Mouse (Mus musculus) forebrain, embryonic 16.5 days (tissue): ENCODE measurements around the gene Frmd4b. TPM values are rescaled to one million over a fixed set of nuclear protein-coding genes. Genes with fewer than 3 reads are reported as not detected.

ENCODE experiments used
- ATAC-seq: fragments of 200-750 bp; cut with Nextera tagmentation; 2 replicates; pipeline ENCODE4 v1.8.0; 2017; ENCODE audit warnings: mild to moderate bottlenecking, moderate library complexity
- H3K27ac ChIP-seq: fragments of 300-500 bp; sonication (generic); 2 replicates; pipeline ENCODE4 v1.5.1; 2014; ENCODE audit warnings: low read length, control low read depth
- H3K27me3 ChIP-seq: fragments of 300-500 bp; sonication (generic); replicated peaks from 2 replicates; pipeline ENCODE4 v1.6.1; 2014; ENCODE audit warnings: low read length; ENCODE audit not compliant: control insufficient read depth, insufficient read depth
- H3K36me3 ChIP-seq: fragments of 300-500 bp; sonication (generic); 2 replicates; pipeline ENCODE4 v1.6.1; 2014; ENCODE audit not compliant: control insufficient read depth, insufficient read depth
- H3K4me1 ChIP-seq: fragments of 300-500 bp; sonication (generic); replicated peaks from 2 replicates; pipeline ENCODE4 v1.6.1; 2014; ENCODE audit warnings: low read length; ENCODE audit not compliant: control insufficient read depth, insufficient read depth
- H3K4me2 ChIP-seq: fragments of 300-500 bp; sonication (generic); 2 replicates; pipeline ENCODE4 v1.6.1; 2014; ENCODE audit warnings: mild to moderate bottlenecking, low read length, control low read depth
- H3K4me3 ChIP-seq: fragments of 300-500 bp; sonication (generic); replicated peaks from 2 replicates; pipeline ENCODE4 v1.5.1; 2014; ENCODE audit warnings: mild to moderate bottlenecking, low read length, control low read depth
- H3K9ac ChIP-seq: fragments of 300-500 bp; sonication (generic); replicated peaks from 2 replicates; pipeline ENCODE4 v1.6.1; 2014; ENCODE audit warnings: low read depth, low read length, control low read depth
- H3K9me3 ChIP-seq: fragments of 300-500 bp; sonication (generic); 2 replicates; pipeline ENCODE4 v1.6.1; 2016; ENCODE audit warnings: low read length; ENCODE audit not compliant: control insufficient read depth
- WGBS: fragments of 180-500 bp; shearing (Covaris S2); extraction: QIAGEN DNeasy Blood & Tissue Kit; methylation state at CpG from one replicate; pipeline ENCODE4 v1.1.7; 2014; 5-methylcytosine and 5-hydroxymethylcytosine counted together
- polyA plus RNA-seq: library from polyadenylated mRNA; unstranded; fragments of >200 nt; fragmentation: Nextera tagmentation; extraction: Ambion mirVana; gene quantifications from 2 replicates; pipeline ENCODE4 v1.2.1, GENCODE M21; 2015

Frmd4b gene
- polyA plus RNA-seq, 1 experiment from 2014 or later: 50.0 TPM

- no peak for ATAC-seq
- no peaks in the 10 kb centered on the region for H3K27me3 ChIP-seq
- H3K36me3 ChIP-seq: no peaks in the 10 kb centered on the region
- no peak overlapping the region for H3K4me2 ChIP-seq
- no peaks in the 10 kb centered on the region for H3K9me3 ChIP-seq
- no peak overlapping the region for H3K4me3 ChIP-seq
- 80% methylated on average over 7 of the region's 7 CpGs for WGBS
- no peak overlapping the region for H3K27ac ChIP-seq
- peaks cover 29% of the 10 kb centered on the region for H3K4me1 ChIP-seq
- H3K9ac ChIP-seq: no peak overlapping the region
Observed at GRCm38 (mm10) chr6:97576096-97576495, 41.2 kb downstream of the Frmd4b start.

- ATAC-seq: no peak
- WGBS: 90% methylated on average over 5 of the region's 5 CpGs
- H3K27ac ChIP-seq: no peak overlapping the region
Observed at GRCm38 (mm10) chr6:97574973-97575372, 42.4 kb downstream of the Frmd4b start.

GRCm38 (mm10) chr6:97572226-97572625 is 45.1 kb downstream of the Frmd4b start:
- Histone ChIP-seq H3K4me1 (peaks cover 9% of the 10 kb centered on the region; the same call in 1 of the 2 replicates), H3K4me3 (no peak overlapping the region), H3K9ac (no peak overlapping the region), H3K27ac (no peak overlapping the region), H3K36me3 (no peaks in the 10 kb centered on the region), H3K27me3 (no peaks in the 10 kb centered on the region), H3K9me3 (no peaks in the 10 kb centered on the region), H3K4me2 (no peak overlapping the region)
- 68% methylated on average over 5 of the region's 5 CpGs for WGBS
- no peak for ATAC-seq

More at GRCm38 (mm10) chr6:97574973-97575372, 42.4 kb downstream of the Frmd4b start:
- no peak overlapping the region for H3K4me3 ChIP-seq
- H3K9me3 ChIP-seq: no peaks in the 10 kb centered on the region
- peaks cover 29% of the 10 kb centered on the region for H3K4me1 ChIP-seq
- no peak overlapping the region for H3K9ac ChIP-seq
- no peak overlapping the region for H3K4me2 ChIP-seq
- H3K36me3 ChIP-seq: no peaks in the 10 kb centered on the region
- no peaks in the 10 kb centered on the region for H3K27me3 ChIP-seq

- Histone ChIP-seq H3K4me1 (peaks cover 6% of the 10 kb centered on the region; the same call in 1 of the 2 replicates), H3K27me3 (no peaks in the 10 kb centered on the region), H3K27ac (no peak overlapping the region), H3K36me3 (no peaks in the 10 kb centered on the region), H3K4me3 (no peak overlapping the region), H3K4me2 (no peak overlapping the region), H3K9ac (no peak overlapping the region), H3K9me3 (no peaks in the 10 kb centered on the region)
- ATAC-seq: no peak
- 72% methylated on average over 6 of the region's 6 CpGs for WGBS
Observed at GRCm38 (mm10) chr6:97568538-97568937, 48.8 kb downstream of the Frmd4b start.

- no peak overlapping the region for H3K27ac ChIP-seq
- H3K27me3 ChIP-seq: no peaks in the 10 kb centered on the region
- ATAC-seq: no peak
- 66% methylated on average over 4 of the region's 4 CpGs for WGBS
- peaks cover 6% of the 10 kb centered on the region; the same call in 1 of the 2 replicates for H3K4me1 ChIP-seq
- H3K9me3 ChIP-seq: no peaks in the 10 kb centered on the region
- H3K9ac ChIP-seq: no peak overlapping the region
- H3K36me3 ChIP-seq: no peaks in the 10 kb centered on the region
- no peak overlapping the region for H3K4me3 ChIP-seq
- H3K4me2 ChIP-seq: no peak overlapping the region
Observed at GRCm38 (mm10) chr6:97566746-97567145, 50.6 kb downstream of the Frmd4b start.

DNA sequence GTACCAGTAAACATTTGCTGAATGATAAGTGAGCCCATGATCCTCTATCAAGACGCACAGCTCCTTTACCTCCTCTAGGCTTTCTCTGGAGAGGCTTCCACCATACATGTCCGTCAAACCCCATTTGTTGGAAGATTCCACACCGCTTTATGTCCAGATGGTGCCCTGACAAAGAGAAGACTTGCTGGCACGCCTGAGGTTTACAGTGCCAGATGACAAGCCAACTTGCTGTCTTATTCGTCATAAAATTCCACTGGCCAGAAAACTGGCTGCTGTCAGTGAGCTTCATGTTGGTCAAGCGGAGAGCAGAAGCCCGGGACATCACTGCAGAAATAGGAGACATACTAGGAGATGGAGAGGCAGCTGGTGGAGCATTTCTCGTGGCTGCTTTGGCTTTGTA is 60.2 kb downstream of the Frmd4b start:
- H3K4me1 ChIP-seq: peaks cover 41% of the 10 kb centered on the region
- no peak overlapping the region for H3K4me2 ChIP-seq
- H3K27me3 ChIP-seq: no peaks in the 10 kb centered on the region
- ATAC-seq: peak; percentile 55
- no peaks in the 10 kb centered on the region for H3K9me3 ChIP-seq
- H3K4me3 ChIP-seq: no peak overlapping the region
- H3K36me3 ChIP-seq: no peaks in the 10 kb centered on the region
- 52% methylated on average over 8 of the region's 8 CpGs for WGBS
- H3K27ac ChIP-seq: peak overlapping the region; percentile 61
- H3K9ac ChIP-seq: no peak overlapping the region

GRCm38 (mm10) chr6:97555637-97556036 is 61.7 kb downstream of the Frmd4b start:
- WGBS: 60% methylated on average over 7 of the region's 7 CpGs
- peaks cover 49% of the 10 kb centered on the region for H3K4me1 ChIP-seq
- no peak overlapping the region for H3K9ac ChIP-seq
- H3K4me2 ChIP-seq: no peak overlapping the region
- H3K27ac ChIP-seq: peak overlapping the region; percentile 53
- ATAC-seq: 0 out of 2 replicates have a peak, but pooled peaks have one; percentile 39
- H3K36me3 ChIP-seq: no peaks in the 10 kb centered on the region
- H3K27me3 ChIP-seq: no peaks in the 10 kb centered on the region
- no peak overlapping the region for H3K4me3 ChIP-seq
- no peaks in the 10 kb centered on the region for H3K9me3 ChIP-seq

- Histone ChIP-seq H3K27me3 (no peaks in the 10 kb centered on the region), H3K9ac (no peak overlapping the region), H3K4me3 (no peak overlapping the region), H3K4me1 (peaks cover 54% of the 10 kb centered on the region), H3K9me3 (no peaks in the 10 kb centered on the region), H3K27ac (peak overlapping the region; percentile 65), H3K36me3 (no peaks in the 10 kb centered on the region), H3K4me2 (no peak overlapping the region)
- ATAC-seq: no peak
- WGBS: 27% methylated on average over 4 of the region's 4 CpGs
Observed at GRCm38 (mm10) chr6:97553431-97553830, 63.9 kb downstream of the Frmd4b start.

DNA sequence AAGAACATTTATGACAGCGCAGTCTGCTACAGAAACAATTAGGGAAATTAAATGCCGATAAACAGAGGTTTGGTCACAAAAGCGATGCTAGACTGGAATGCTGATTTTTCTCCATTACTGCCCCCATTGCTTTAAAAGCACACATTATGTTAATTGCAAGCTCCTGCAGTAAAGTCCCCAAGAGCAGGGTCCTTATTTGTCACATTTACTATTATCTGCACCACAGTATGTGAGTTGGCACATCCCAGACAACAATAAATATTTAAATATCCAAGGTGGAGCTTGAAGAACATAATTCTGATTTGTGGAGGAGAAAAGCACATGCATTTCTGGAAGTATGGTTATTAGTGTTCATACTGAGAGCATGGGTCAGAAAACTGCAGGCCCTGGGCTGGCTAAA is 64.8 kb downstream of the Frmd4b start:
- Histone ChIP-seq H3K4me3 (no peak overlapping the region), H3K4me2 (no peak overlapping the region), H3K27ac (peak overlapping the region; percentile 65), H3K36me3 (no peaks in the 10 kb centered on the region), H3K9ac (no peak overlapping the region), H3K27me3 (no peaks in the 10 kb centered on the region), H3K9me3 (no peaks in the 10 kb centered on the region), H3K4me1 (peaks cover 53% of the 10 kb centered on the region)
- peak; percentile 21; the same call in 1 of the 2 replicates for ATAC-seq
- 24% methylated on average over 3 of the region's 3 CpGs for WGBS

DNA sequence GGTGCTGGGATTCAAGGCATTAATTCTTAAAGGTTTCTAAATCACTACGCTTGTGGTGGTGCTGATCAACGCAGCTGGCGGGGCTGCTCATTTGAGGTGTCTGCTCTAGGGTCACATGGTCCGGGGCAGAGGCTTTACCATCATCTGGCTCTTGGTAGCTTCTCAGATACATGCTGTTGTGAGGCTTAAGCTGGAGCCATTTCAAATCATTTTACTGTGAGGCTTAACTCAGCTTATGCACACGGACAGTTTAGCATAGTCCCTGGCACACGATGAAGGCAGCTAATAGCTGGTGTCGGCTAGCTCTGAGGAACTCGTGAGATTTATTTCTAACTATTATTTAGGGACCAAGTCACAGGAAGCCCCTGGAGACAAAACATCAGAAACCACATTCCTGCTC is 65.5 kb downstream of the Frmd4b start:
- 0 out of 2 replicates have a peak overlapping the region, but pooled peaks have one; percentile 8 for H3K9ac ChIP-seq
- peaks cover 46% of the 10 kb centered on the region for H3K4me1 ChIP-seq
- no peak overlapping the region for H3K4me3 ChIP-seq
- 34% methylated on average over 8 of the region's 8 CpGs for WGBS
- H3K27ac ChIP-seq: peak overlapping the region; percentile 67
- H3K9me3 ChIP-seq: no peaks in the 10 kb centered on the region
- H3K4me2 ChIP-seq: 0 out of 2 replicates have a peak overlapping the region, but pooled peaks have one; percentile 5
- ATAC-seq: peak; percentile 21; the same call in 1 of the 2 replicates
- H3K27me3 ChIP-seq: no peaks in the 10 kb centered on the region
- no peaks in the 10 kb centered on the region for H3K36me3 ChIP-seq
